Mouse (Mus musculus) neural tube, embryonic 11.5 days (tissue): Measurements from ENCODE around the gene Foxj2. TPM values are rescaled to one million over a fixed set of nuclear protein-coding genes. Genes with fewer than 3 reads are reported as not detected.

ENCODE experiments used
- ATAC-seq: fragments of 200-750 bp; cut with Nextera tagmentation; 2 replicates; pipeline ENCODE4 v1.8.0; 2017; ENCODE audit warnings: moderate number of reproducible peaks, mild to moderate bottlenecking, moderate TSS enrichment, moderate library complexity; ENCODE audit not compliant: insufficient read depth, low FRiP score, low TSS enrichment
- DNase-seq: peaks from one replicate; pipeline ENCODE4 v3.0.0-alpha.2; 2015; ENCODE audit warnings: low spot score
- H3K27ac ChIP-seq: fragments of 300-500 bp; sonication (generic); 2 replicates; pipeline ENCODE4 v1.5.1; 2014; ENCODE audit warnings: low read depth, mild to moderate bottlenecking, low read length
- H3K27me3 ChIP-seq: fragments of 300-500 bp; sonication (generic); 2 replicates; pipeline ENCODE4 v1.6.1; 2014; ENCODE audit warnings: mild to moderate bottlenecking, low read length, mixed read lengths; ENCODE audit not compliant: control insufficient read depth, insufficient read depth
- H3K36me3 ChIP-seq: fragments of 300-500 bp; sonication (generic); 2 replicates; pipeline ENCODE4 v1.6.1; 2014; ENCODE audit warnings: mild to moderate bottlenecking, low read length, moderate library complexity, mixed read lengths; ENCODE audit not compliant: control insufficient read depth, insufficient read depth
- H3K4me1 ChIP-seq: fragments of 300-500 bp; sonication (generic); 2 replicates; pipeline ENCODE4 v1.6.1; 2014; ENCODE audit warnings: low read length, mixed read lengths; ENCODE audit not compliant: control insufficient read depth, insufficient read depth
- H3K4me2 ChIP-seq: fragments of 300-500 bp; sonication (generic); 2 replicates; pipeline ENCODE4 v1.6.1; 2014; ENCODE audit warnings: low read depth, mild to moderate bottlenecking, moderate library complexity
- H3K4me3 ChIP-seq: fragments of 300-500 bp; sonication (generic); 2 replicates; pipeline ENCODE4 v1.5.1; 2014; ENCODE audit warnings: low read depth, low read length
- H3K9ac ChIP-seq: fragments of 300-500 bp; sonication (generic); 2 replicates; pipeline ENCODE4 v1.6.1; 2014; ENCODE audit warnings: mild to moderate bottlenecking, low read length
- H3K9me3 ChIP-seq: fragments of 300-500 bp; sonication (generic); 2 replicates; pipeline ENCODE4 v1.6.1; 2016; ENCODE audit warnings: low read length; ENCODE audit not compliant: control insufficient read depth
- WGBS: fragments of 180-500 bp; shearing (Covaris S2); extraction: QIAGEN DNeasy Blood & Tissue Kit; methylation state at CpG from one replicate; pipeline ENCODE4 v1.1.7; 2014; 5-methylcytosine and 5-hydroxymethylcytosine counted together
- polyA plus RNA-seq: library from polyadenylated mRNA; unstranded; fragments of >200 nt; fragmentation: Nextera tagmentation; extraction: Ambion mirVana; gene quantifications from 2 replicates; pipeline ENCODE4 v1.2.1, GENCODE M21; 2014

Gene Foxj2
- polyA plus RNA-seq, 1 experiment from 2014 or later = 5.1 TPM

DNA sequence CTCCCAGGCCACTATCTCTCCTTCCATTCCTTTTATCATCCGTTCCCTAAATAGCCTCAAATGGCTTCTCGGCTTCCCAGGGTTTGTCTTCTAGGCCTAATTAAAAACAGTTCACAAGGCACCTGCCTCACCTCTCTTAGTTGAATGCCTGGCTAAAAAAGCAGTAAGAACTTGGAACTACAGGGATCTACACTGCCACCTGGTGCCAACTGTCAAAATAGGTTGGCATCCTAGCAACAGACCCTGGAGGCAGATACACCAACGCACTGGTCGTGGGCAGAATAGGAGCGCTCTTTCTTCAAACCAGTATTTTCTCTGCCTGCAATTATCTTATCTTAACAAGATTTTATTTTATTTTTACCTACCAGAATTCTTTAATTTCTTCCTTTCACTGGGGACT lies 33.4 kb upstream of the Foxj2 start:
- Histone ChIP-seq H3K9ac (no peak overlapping the region), H3K36me3 (no peaks in the 10 kb centered on the region), H3K4me2 (no peak overlapping the region), H3K9me3 (no peaks in the 10 kb centered on the region), H3K4me1 (no peaks in the 10 kb centered on the region), H3K27ac (no peak overlapping the region), H3K27me3 (no peaks in the 10 kb centered on the region), H3K4me3 (no peak overlapping the region)
- ATAC-seq (peak; percentile 27; the same call in 1 of the 2 replicates), DNase-seq (peak; percentile 65)
- 36% methylated on average over 5 of the region's 5 CpGs for WGBS

DNA sequence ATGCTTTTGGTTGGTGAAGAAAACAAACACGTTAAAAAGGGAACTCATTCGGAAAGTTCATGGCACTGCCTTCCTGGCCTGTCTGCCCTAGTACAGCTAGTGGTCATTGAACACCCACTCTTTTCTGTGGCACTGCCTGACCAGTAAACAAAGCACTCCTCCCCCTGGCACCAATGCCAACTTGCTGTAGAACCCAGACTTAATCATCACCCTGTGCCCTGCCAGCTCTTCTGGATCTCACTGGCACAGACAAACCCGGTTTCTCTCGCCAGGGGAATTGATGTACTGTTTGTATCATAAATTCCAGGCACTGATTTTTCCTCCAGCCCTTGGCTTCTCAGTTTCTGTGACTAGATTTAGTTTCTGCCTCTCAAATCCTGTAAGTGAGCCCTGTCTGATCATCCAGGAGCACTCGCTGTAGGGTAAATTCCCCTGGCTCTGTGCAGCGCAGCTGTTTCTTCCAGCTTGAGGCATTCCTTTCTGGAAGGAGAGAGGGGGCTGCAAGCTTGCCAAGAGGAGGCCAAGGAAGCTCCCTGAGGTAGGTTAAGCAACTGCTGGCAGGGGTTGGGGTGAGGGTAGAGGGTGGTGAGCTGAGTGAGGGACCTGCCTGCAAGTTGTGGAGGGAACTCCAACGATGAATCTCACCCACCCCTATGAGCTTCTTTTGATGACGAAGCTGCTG lies 24.3 kb upstream of the Foxj2 start:
- WGBS = 78% methylated on average over 8 of the region's 8 CpGs
- no peaks in the 10 kb centered on the region for H3K9me3 ChIP-seq
- DNase-seq (no peak), ATAC-seq (no peak)
- H3K27ac ChIP-seq = no peak overlapping the region
- H3K9ac ChIP-seq = no peak overlapping the region
- no peaks in the 10 kb centered on the region for H3K27me3 ChIP-seq
- no peaks in the 10 kb centered on the region for H3K36me3 ChIP-seq
- no peak overlapping the region for H3K4me2 ChIP-seq
- H3K4me3 ChIP-seq = no peak overlapping the region
- no peaks in the 10 kb centered on the region for H3K4me1 ChIP-seq

DNA sequence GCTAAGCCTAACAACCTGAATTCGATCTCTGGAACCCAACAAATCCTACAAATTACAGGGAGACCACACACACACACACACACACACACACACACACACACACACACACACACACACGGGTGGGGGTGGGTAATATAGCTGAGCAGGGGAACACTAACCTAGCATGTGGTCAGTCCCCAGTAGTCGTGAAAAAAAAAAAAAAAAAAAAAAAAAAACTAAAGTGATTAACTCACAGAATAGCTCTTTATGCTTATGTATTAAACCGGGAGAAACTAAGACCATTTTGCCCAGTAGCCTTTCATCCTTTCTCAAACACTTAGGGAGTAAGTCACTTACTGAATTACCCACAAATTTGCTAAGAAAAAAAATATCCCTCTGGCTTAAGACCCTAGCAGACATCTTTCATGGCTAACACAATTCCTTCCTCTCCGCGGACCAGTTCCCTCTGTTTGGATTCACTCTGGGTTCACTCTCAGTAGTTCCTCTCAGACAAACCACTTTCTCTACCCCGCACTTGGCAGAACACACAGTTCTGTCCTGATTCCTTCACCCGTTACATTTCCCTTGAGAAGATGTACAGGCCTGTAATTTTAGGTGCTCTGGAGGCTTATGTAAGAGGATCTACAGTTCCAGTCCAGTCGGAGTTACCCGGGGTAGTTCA lies 18.9 kb upstream of the Foxj2 start:
- no peak for DNase-seq
- no peak for ATAC-seq
- peak overlapping the region; percentile 43 for H3K9ac ChIP-seq
- 0 out of 2 replicates have a peak, but pooled peaks cover 2% of the 10 kb centered on the region for H3K4me1 ChIP-seq
- 0 out of 2 replicates have a peak, but pooled peaks cover 11% of the 10 kb centered on the region for H3K27me3 ChIP-seq
- WGBS = 38% methylated on average over 10 of the region's 10 CpGs
- peak overlapping the region; percentile 65 for H3K4me2 ChIP-seq
- H3K27ac ChIP-seq = no peak overlapping the region
- H3K36me3 ChIP-seq = no peaks in the 10 kb centered on the region
- H3K4me3 ChIP-seq = peak overlapping the region; percentile 50
- H3K9me3 ChIP-seq = no peaks in the 10 kb centered on the region

- no peak within 1 kb of the TSS for H3K27ac ChIP-seq
- ATAC-seq (peak; percentile 82), DNase-seq (peak; percentile 66)
- H3K4me2 ChIP-seq = peak within 1 kb of the TSS; percentile 65
- 0 out of 2 replicates have a peak, but pooled peaks cover 2% of the 10 kb centered on the region for H3K4me1 ChIP-seq
- WGBS = under 1% methylated on average over 46 of the region's 46 CpGs
- peak within 1 kb of the TSS; percentile 43 for H3K9ac ChIP-seq
- no peaks in the 10 kb centered on the region for H3K36me3 ChIP-seq
- 0 out of 2 replicates have a peak, but pooled peaks cover 11% of the 10 kb centered on the region for H3K27me3 ChIP-seq
- H3K4me3 ChIP-seq = peak within 1 kb of the TSS; percentile 50
- no peaks in the 10 kb centered on the region for H3K9me3 ChIP-seq
These were observed 18.4 kb upstream of the Foxj2 start, which contains the start of gene Slc2a3 for GRCm38 (mm10) chr6:122801301-122801800. Gene Slc2a3 (minus strand): TSS chr6:122801640.

DNA sequence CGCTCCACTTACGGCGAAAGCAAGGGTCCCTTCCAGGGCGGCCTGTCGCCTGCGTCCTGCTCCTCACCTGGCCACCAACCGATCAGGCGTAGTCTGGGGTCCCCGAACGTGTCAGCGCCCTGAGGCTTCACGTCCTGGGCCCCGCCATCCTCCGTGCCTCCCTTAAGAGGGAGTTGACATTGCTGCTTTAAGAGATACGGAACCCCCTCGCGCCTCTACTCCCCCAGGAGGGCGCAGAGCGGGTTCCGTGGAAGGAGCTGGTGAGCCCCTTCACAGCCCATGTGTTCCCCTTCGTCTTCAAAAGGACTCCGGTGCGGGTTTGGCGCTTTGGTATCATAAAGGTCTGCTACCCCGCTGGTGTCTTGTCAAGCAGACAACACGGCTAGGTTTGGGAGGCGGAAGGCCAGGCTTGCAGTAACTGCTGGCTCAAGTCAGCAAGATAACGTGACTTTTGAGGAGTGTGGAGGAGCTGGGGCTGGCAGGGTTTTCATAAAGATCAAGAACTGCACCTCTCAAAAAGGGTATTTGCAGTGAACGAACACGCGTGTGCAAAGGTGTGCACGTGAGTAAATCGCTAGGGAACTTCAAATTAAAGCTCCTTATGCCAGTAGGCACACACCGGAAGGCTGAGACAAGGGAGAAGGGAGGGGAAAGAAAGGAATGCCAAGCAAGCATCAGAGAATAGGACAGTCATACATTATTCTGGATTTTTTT lies 17.8 kb upstream of the Foxj2 start:
- Histone ChIP-seq H3K27ac (no peak overlapping the region), H3K4me3 (peak overlapping the region; percentile 50), H3K9me3 (no peaks in the 10 kb centered on the region), H3K4me2 (peak overlapping the region; percentile 65), H3K36me3 (no peaks in the 10 kb centered on the region), H3K4me1 (0 out of 2 replicates have a peak, but pooled peaks cover 2% of the 10 kb centered on the region), H3K27me3 (0 out of 2 replicates have a peak, but pooled peaks cover 11% of the 10 kb centered on the region), H3K9ac (peak overlapping the region; percentile 43)
- no peak for DNase-seq
- 2% methylated on average over 34 of the region's 34 CpGs for WGBS
- ATAC-seq = peak; percentile 32

DNA sequence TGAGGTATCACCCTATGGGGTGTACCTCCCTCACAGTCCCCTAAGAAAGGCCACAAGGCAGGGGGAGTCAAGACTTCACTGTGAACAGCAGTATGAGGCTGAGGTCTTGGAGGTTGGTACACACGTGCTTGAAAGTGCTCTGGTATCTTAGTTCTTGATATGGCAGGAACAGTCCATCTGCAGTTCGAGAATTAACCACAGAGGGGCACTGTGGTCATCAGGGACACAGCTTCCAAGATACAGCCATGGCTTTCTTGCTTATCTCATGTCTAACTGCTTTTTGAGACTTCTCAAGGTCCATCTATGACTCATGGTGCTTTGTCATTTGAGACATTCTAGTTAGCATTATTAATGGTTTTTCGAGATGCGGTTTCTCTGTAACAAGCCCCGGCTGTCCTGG lies 15.3 kb upstream of the Foxj2 start:
- 35% methylated on average over 5 of the region's 5 CpGs for WGBS
- H3K4me3 ChIP-seq = no peak overlapping the region
- H3K27ac ChIP-seq = no peak overlapping the region
- H3K9me3 ChIP-seq = no peaks in the 10 kb centered on the region
- no peaks in the 10 kb centered on the region for H3K36me3 ChIP-seq
- no peak overlapping the region for H3K9ac ChIP-seq
- H3K27me3 ChIP-seq = 0 out of 2 replicates have a peak, but pooled peaks cover 11% of the 10 kb centered on the region
- H3K4me2 ChIP-seq = no peak overlapping the region
- ATAC-seq (no peak), DNase-seq (peak; percentile 71)
- H3K4me1 ChIP-seq = 0 out of 2 replicates have a peak, but pooled peaks cover 2% of the 10 kb centered on the region

GRCm38 (mm10) chr6:122810022-122810614 lies 9.6 kb upstream of the Foxj2 start:
- 0% methylated on average over 11 of the region's 11 CpGs for WGBS
- DNase-seq = no peak
- Histone ChIP-seq H3K4me2 (peak overlapping the region; percentile 58), H3K27ac (peak overlapping the region; percentile 58), H3K27me3 (no peaks in the 10 kb centered on the region), H3K4me1 (no peaks in the 10 kb centered on the region), H3K4me3 (peak overlapping the region; percentile 52), H3K36me3 (no peaks in the 10 kb centered on the region), H3K9me3 (no peaks in the 10 kb centered on the region), H3K9ac (peak overlapping the region; percentile 47)
- no peak; the same call in 1 of the 2 replicates for ATAC-seq

DNA sequence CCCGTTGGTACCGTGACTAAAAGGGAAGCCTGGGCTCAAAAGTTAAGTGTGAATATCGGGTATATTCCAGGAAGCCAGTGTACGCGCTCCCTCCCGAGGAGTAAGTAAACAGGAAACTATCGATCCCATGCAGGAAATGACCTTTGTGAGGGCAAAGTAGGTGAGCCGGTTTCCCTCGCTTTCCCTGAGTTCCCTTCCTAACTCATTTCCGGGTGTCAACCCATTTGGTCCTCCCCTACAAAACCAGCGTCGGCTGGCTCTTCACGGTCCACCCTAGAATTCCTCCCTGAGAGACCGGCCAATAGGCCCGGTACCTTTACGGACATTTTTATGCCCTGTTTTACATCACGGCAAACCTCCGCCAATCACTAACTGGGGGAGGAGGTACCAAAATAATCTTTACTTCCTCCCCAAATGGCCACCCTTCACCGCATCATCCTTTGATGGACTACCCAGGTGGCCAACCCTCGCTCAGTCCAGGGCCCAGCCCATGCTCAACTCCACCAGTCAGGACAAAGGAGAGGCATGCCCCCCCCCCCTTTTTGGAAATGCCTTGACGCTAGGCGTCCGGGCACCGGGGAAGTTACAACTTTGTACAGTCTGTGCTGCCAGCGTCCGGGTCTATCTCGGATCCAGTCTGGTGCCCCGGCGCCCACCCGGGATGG lies 9.0 kb upstream of the Foxj2 start:
- no peaks in the 10 kb centered on the region for H3K36me3 ChIP-seq
- DNase-seq (peak; percentile 95), ATAC-seq (peak; percentile 100)
- H3K4me1 ChIP-seq = no peaks in the 10 kb centered on the region
- peak overlapping the region; percentile 52 for H3K4me3 ChIP-seq
- H3K9ac ChIP-seq = peak overlapping the region; percentile 73
- WGBS = under 1% methylated on average over 30 of the region's 30 CpGs
- H3K9me3 ChIP-seq = no peaks in the 10 kb centered on the region
- no peaks in the 10 kb centered on the region for H3K27me3 ChIP-seq
- H3K27ac ChIP-seq = peak overlapping the region; percentile 96
- peak overlapping the region; percentile 58 for H3K4me2 ChIP-seq
